Mouse (Mus musculus) right cerebral cortex, adult 2 months (tissue): ENCODE results near the gene Tbata.

Experiments used
- DNase-seq, 2 experiments: peaks; one replicate each; pipeline ENCODE4 v3.0.0; 2021 to 2022; ENCODE audit warnings: low spot score in 2 of 2

Tbata gene

DNA sequence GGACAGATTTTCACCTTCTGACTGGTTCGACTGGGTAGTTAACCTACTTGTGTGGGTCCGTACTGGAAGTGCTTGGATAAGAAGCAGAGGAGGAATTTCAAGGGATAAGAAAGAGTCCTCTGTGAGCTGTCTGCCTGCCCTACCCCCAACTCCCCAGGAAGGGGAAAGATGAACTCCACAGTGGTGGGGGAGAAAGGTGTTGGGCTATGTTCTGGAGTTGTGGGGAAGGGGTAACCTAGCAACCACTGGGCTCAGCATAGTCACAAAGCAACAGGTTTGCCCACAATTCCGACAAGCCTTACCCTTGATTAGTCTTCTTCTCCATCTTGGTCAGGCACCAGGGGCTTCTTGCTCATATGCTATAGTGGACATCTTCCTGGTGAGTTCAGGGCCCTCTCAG lies at the start of gene Tbata:
TSS of gene Tbata (plus strand) at position 301 of the 400 bp plus-strand sequence.
- no peak for DNase-seq

DNA sequence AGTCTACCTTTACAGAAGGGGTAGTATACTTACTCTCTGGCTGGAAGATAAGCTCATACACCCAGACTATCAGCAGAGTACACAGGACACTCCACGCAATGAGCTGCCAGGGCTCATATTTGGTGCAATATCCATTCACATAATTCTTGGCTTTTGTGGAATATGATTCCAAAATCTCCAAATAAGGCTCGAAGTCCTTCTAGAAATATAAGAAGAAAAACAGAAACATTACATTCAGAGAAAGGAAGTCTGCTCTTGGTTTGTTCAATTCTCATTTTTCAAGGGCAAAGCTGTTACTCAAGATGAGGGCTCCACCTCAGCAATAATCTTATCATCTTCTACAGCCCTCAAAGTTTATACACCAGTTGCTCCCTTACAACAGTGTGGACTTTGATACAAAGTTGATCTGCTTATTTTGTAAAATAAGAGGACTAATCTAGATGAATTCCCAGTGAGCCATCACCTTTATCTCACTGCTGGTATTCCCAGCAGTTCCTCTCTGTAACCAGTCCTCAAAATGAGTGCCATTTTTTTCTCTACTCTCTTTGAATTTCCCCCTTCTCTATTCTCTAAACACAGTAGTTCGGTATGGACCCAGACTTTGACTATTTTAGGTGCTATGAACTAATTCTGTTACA lies 48.4 kb upstream of the Tbata start:
- DNase-seq: no peak

DNA sequence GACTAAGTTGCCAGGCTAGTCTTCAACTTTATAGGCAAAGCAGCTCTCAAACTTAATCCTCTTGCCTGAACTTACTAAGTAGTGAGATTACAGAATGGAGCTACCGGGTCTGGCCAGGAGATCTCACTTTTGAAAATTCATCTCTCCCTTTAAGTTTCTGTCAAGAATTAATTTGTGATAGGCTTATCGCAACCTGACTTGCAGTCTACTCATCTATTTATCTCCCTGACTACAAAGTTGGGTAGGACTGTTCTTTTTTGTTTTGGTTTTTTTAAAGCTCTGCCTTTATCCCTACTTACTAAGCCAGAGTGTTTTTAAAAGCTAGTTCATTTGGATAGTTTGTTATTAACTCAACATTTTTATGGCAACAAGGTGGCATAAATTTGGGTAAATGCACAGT lies 47.3 kb upstream of the Tbata start:
- DNase-seq: no peak

DNA sequence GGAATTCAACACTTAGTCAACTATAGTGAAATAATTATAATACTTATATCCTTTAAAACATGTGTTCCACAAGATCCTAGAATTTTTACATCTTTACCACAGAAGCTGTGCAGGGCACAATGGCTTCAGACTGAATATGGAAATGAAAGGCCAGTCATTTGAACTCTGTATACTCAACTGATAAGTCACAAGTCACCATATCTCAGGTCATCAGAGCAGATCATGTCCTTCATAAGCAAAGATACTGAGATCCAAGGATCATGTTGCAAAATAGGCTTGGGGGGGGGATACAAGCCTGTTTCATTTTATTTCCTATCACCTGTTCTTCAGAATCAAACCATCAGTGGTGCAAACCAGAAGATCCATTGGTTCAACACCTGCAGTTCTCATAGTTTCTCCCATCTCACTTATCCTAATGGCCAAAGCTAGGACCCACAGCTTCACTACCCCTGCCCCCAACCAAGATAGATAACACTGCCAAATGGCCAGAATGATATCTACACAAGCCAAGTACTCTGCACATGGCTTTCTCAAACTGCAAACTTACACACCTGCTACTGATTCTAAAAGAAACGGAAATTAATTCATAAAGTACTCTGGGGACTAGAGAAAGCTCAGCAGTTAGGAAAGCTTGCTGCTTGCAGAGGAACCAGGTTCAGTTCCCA lies 42.9 kb upstream of the Tbata start:
- no peak for DNase-seq

DNA sequence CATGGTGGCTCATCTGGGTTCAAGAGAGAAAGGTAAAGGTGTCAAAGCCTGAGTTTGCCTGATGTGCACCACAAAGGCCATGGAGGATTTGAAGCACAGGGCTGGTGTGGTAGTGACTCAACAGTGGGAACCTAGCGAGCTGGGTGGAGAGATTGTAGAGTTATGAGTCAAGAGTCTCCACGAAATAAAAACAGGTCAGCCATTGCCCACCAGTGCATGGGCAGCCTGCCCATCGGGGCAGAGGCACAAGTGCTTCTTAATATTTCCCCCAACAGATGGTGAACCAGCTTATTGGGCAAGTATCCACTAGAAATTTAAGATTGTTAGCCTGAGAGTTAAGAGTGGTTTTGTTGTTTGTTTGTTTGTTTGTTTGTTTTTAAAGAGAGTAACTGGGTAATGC lies 40.8 kb upstream of the Tbata start:
- no peak for DNase-seq

DNA sequence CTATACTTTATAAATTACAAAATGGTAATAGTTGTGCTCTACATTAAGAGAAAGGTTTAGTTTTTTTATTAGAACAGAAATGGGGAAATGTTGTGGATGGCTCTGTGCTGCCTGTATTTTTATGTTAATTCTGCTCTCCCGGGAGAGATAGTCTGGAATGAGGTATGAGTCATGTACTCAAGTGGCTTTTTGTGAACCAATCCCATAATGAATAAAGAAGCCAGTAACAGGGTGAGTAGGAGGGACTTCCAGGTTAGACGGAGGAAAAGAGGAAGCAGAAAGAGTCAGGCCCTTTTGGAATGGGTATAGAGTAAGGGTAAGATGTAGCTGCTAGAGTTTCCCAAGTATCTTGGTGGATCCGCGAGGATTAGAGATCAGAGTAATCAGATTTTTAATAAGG lies 37.7 kb upstream of the Tbata start:
- no peak for DNase-seq

DNA sequence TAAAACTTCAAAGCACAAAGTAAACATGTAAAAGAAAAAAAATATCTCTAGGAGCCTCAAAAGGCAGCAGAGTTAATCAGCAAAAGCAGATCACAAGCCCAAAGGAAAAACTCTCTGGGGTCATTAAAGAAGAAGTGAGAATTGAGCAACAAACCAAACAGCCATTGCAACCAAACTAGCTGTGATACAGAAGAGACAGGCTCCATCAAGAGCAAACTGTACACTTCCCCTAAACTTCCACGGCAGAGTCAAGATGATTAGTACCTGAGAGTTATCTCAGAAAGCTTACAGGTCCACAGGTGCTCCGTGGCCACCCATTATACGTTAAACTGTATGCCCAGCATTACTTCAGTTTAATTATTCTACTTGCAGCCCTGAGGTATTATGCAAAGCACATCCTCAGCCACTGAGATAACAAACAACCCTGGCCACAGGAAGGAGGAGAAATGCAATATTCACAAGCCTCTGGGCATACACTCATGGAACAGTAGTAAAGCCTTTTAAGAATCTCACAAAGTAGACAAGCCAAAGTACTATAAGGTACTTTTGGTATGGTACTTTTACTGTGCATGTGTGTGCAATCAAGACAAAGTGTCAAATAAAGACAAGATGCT lies 36.4 kb upstream of the Tbata start:
- DNase-seq: no peak

DNA sequence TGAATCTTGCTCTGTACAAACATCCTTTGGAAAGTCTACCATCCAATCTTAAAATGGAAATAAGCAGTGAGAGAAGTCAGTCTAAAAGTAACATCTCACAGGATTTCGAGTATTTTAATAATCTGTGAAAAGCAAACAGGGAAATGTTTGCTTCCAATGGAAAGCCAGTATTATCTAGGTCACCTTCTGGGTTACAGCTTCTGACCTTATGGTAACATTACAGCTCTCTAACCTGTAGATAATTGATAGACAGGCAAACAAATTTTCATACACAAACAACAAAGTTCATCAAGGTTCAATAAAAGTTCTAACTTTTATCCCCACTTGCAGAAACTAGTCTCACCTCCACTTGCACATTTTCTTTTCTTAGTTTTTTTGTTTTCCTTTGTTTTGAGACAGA lies 34.2 kb upstream of the Tbata start:
- DNase-seq: no peak

DNA sequence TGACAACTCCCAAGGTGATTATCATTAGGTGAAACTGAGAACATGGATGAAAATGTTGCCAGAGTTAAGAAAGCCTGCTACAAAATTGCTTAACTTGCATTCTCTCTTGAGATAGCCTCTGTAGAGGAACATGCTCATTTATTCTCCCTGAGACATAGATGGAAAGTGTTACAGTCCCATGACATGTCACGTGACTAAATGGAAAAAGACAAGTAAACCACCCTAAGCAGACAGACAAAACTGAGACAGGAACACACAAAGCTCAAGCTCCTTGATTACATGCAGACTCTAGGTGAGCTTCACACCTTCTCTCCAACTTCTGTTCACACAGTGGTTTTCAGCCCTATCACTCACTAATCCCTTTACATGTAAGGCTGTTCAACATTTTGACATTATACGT lies 28.4 kb upstream of the Tbata start:
- DNase-seq: no peak

DNA sequence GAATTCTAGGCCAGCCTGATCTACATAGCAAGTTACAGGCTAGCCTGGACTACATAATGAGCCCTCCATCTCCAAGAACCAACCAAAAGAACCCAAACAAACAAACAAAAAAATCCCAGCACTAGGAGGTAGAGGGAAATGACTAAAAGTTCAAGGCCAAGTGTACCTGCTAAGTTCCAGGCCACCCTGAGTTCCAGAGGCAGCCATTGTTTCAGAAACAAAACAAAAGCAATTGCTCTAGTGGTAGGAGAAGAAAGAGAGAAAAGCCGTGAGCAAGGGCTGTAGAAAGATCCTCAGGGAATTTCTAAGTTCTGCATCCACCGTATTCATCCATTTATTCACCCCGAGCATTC lies 26.0 kb upstream of the Tbata start:
- no peak for DNase-seq

DNA sequence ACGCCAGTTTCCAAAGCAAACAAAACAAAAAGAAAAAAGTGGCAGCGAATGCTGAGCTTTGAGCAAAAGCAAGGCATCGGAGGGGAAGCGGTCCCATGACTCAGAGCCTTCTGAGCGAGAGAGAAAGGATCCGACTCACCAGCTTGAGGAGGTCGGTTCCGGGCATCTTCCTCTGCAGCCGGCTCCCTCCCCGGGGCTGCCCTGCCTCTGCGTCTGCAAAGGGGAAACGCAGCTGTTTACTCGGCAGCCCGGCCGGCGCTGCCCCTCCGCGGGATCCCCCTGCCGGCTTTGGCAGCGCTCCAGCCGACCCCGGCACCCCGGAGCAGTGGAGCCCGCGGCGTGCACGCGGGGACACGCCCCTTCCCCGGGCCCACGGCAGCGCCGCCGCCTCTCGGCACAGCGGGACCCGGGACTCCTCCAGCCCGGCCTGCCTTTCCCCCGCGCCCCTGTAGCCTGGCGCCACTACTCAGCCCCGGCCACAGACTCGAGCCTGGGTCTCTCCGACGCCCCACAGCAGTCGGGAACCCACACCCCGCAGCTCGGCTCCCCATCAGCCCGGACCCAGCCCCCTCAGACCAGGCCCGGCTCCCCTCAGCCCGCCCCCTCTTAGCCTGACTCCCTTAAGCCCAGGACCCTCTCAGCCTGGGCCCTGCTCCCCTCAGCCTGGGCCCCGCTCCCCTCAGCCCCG lies 25.5 kb upstream of the Tbata start:
- DNase-seq: peak; percentile 49

DNA sequence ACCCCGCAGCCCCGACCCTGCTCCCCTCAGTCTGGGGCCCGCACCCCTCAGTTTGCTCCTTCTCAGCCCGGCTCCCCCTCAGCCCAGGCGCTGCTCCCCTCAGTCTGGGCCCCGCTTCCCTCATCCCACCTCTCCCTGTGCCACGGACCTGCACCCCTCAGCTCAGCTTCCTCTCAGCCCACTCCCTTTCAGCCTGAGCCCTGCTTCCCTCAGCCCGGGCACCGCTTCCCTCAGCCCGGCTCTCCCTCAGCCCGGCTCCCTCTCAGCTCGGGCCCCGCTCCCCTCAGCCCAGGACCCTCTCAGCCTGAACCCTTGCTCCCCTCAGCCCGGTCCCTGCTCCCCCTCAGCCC lies 25.0 kb upstream of the Tbata start:
- peak; percentile 3 to 6 for DNase-seq

DNA sequence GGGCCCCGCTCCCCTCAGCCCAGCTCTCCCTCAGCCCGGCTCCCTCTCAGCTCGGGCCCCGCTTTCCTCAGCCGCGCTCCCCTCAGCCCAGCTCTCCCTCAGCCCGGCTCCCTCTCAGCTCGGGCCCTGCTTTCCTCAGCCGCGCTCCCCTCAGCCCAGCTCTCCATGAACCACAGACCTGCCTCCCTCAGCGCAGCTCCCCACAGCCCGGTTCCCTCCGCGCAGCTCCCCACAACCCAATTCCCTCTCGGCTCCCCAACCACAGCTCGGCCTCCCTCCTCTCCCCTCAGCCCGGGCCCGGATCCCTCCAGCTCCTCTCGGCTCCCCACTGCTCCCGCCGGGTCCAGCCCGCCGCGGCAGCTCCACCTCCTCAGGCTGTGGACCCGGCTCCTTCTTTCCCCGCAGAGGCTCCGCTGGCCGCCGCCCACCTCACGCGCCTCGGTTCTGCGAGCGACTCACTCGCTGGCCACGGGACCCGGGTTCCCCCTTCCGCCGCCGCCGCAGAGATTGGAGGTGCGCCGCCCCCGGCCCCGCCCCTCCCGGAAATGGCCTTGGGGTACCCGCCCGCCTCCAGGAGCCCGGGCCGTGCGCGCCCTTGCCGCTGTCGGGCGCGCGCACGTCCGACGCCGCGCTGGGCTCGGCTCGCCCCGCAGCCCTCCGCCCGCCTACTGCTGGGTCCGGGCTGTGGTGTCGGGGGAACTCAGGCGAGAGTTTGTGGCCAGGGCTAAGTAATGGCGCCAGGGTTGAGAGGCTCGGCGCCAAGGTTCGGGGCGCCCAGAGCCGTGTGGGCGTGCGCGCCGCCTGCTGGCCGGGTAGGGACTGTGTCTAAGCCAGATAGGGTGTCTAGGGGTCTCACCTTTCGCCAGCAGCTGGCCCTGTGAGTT lies 24.4 kb upstream of the Tbata start, which contains the start of gene Sgpl1:
TSS of gene Sgpl1 (minus strand) at position 547 of the 884 bp plus-strand sequence.
- DNase-seq: peak; percentile 84 to 87

DNA sequence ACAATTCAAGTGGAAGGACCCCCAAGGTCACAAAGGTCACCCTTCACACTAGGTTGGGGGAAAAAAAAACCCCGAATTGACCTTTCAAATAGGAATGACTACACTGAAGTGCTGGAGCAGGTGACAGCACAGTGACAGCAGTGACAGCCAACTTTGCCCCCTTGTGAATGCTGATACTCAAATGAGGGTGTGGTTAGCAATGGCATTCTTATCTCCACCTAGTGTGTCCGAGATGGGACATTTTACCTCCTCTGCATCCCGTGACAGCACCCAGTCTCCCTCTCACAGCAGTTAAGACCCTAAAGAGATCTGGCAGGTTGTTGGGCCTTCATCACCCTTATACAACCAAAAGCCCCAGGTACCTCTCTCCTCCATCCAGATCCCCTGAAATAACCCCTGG lies 22.3 kb upstream of the Tbata start:
- DNase-seq: no peak

DNA sequence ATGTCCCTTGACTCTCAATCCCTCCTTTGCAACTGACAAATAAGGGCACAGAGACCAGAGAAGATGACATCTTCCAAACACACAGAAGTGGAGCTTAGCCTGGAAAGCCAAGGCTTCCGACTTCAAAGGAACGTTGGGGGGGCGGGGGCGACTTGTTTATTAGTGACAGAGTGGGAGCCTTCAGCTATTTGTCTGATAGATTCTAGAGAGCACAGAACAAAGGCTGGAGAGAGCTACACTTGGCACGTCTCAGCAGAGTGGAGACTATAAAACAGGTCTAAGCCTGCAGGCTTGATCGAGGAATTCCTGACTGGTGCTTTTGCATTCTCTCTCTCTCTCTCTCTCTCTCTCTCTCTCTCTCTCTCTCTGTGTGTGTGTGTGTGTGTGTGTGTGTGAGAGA lies 21.1 kb upstream of the Tbata start:
- no peak for DNase-seq

DNA sequence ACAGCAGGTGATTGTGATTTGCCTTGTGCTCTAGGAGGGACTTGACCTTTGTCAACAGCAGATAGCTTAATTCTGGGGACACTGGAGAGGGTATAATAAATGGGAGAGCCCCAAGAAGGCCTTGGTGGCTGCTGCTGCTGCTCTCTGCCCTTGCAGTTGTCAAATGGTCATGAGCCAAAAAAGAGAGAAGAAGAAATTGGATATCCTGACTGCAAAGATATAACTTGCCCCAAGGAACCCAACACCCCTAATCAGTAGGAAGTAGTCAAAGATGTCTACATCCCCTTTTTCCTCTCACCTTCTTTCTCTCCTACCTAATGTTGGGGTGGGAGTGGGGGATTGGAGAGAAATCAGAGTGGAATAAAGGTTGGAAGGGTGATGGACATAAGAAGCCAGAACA lies 19.6 kb upstream of the Tbata start:
- no peak for DNase-seq

DNA sequence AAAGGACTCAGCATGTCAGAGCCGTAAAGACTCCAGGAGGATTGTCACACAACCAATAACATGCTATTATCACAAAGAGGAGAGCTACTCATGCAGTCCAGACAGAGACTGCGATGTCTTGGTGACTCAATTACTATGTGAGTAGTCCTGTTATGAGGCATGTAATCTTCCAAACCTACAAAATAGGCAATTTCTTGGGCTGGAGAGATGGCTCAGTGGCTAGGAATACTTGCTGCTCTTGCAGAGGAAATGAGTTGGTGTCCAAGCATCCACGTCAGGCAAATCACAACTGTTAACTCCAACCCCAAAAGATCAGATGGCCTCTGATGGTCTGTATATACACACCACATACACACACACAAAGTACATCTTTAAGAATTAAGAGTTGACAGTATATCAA lies 16.1 kb upstream of the Tbata start:
- DNase-seq: no peak

DNA sequence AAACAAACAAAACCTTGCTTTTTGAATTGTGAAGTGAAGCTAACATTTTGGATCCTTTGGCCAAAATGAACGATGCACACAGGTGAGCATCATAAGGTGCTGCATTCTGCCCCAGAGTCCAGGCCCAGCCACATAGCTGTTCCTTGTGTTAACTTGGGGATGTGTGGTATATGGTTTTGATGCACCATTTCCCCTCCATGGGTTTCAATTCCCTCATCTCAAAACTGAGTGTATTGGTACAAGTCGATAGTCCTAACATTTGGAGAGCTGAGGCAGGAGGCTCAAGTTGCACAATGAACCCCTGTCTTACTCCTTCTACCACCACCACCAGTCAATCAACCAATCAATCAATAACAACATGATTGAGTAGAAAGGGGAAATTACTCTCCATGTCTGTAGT lies 15.3 kb upstream of the Tbata start:
- DNase-seq: no peak

DNA sequence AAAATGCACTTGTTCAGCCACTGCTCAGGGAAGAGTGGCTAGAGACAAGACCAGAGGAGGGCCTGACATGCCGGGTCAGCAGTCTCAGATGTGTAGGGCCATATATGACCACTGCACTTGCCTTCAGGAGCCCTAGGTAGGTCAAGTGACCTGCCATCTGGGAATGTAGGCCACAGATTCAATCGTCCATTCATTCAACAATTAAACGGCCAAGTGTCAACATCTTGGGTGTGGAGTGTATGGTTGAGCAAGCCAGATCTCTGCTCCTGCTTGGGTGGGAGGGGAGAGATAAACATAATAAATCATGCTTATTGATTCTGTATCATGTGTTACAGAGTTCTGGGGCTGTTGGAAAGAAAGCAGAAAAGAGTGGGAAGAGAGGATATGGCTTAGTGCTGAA lies 13.2 kb upstream of the Tbata start:
- DNase-seq: no peak

DNA sequence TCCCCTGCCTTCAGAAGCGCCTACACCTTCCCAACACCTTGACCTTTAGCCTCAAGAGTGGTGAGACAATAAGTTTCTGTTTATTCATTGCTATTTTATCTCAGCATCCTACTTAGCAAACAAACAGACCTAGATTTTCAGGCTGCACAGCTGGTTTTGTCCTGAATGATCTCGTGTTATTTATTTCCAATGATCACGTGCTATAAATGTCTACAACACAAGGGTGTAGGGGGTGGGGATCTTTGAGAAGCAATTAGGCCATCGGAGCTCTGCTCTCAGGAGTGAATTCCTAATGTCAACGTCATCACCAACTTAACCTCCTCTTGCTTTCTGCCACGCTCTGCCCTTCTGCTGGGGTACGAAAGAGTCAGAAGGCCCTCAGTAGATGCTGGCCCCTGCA lies 11.7 kb upstream of the Tbata start:
- no peak for DNase-seq

DNA sequence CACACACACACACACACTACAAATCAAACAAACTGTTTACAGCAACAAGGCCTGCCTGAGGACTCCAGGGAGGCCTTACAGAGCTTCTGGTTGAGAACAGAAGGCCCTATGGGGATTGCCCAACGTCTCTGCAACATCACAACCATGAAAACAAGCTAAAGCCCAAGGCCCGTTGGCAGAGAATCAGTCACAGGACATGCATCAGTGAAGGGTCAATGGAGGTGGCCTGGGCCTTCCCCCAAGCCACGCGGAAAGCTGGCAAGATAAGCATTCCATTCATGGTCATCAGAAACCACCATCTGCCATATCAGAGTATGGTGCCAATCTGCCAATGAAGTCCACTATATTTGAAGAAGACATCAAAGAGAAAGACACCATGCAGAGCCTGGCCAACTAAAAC lies 11.1 kb upstream of the Tbata start:
- DNase-seq: no peak

DNA sequence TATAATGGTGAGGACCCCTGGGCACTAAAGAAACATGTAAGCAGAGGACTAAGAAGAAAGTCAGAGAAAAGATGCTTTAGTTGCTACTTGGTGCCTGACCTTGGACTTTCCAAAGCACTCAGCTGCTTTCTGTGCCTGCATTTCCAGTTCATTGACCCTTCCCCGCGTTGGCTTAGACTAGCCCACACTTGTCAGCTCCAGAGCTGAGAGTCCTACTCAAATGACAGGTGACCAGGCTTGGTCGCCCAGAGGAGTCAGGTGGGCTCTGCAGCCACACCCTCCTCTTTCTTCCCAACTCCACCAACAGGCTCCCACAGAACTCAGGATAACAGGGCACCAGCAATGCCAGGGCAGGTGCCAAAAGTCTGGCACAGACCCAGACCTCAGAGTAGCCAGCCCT lies 9.4 kb upstream of the Tbata start:
- no peak for DNase-seq
